Mouse (Mus musculus) heart, postnatal 0 days (tissue): ENCODE results near the gene Rfx1.

Experiments
- CTCF ChIP-seq: IDR thresholded peaks from 2 replicates; pipeline ENCODE4 v1.5.1; 2016; ENCODE audit warnings: antibody characterized with exemption, control low read depth, low read depth
- EP300 ChIP-seq: IDR thresholded peaks from 2 replicates; pipeline ENCODE4 v1.6.1; 2016; ENCODE audit warnings: antibody characterized with exemption, low read depth

DNA sequence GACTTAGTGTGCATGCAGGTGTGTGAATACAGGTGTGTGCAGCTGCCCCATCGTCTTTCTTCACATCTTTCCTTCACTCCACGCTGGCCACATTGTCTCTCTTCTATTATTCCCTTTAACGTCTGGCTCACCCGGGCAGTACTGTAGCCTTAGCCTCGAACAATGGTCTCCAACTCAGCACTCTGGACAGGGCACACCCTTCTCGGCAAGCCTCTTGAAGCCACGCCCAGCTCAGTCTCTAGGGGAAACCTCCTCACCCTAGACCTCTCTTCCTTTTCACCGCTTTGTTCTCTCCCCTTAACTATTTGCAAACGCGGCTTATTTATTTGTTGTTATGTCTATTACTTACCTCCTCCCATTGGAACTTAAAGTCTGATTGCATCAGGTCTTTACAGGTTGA lies 39.2 kb upstream of the Rfx1 start:
- no peak for TF ChIP-seq CTCF
- TF ChIP-seq EP300, result no peak
